Mouse (Mus musculus): ENCODE results near the gene Stoml2. TPM values are rescaled to one million over a fixed set of nuclear protein-coding genes. Genes with fewer than 3 reads are reported as not detected.
A peak's percentile ranks its signal among the peaks of the same experiment; 100 is the strongest.

Gene Stoml2
- polyA plus RNA-seq (2015; fragmentation: Nextera tagmentation; extraction: Ambion mirVana): 318 and 334 TPM in 2 replicates

DNA sequence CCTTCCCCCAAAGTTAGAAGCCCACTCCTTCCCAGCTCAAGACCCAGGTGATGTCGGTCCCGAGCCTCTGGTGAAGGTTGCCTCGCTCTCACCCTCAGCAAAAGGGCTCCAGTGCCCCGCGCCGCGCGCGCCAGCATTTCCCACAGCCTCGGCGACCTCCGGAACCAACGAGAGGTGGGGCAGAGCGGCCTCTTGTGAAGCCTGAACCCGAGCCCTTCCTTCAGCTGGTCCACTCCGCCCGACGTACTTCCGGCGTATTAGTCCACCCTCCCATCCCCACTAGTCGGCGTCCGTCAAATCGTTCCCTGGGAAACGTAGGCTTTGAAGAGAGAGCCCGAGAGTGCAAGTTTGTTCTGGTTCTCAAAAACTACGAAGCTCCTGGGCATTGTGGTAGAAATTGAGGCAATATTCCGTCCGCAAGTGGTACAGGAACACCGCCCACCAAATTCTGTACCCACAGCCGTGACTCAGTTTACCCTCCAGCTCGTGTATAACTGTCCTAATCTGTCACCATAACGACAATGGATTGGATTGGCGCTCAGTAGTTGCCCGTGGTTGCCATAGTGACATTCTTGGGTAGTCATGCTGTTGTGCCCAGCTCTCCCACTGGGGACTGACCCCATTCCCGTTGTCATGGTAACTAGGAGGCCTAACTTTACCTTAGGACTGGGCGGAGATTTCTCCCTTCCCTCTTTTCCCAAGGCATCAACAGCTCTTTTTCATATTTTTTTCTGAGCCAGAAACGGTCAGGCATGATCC is at the start of gene Stoml2:
TSS of gene Stoml2 (minus strand) at position 474 of the 759 bp plus-strand sequence.
- Histone ChIP-seq H3K9me3 (no peaks in the 10 kb centered on the region), H3K9ac (peak within 1 kb of the TSS; percentile 92), H3K36me3 (peaks cover 23% of the 10 kb centered on the region), H3K4me3 (replicated peaks) (peak within 1 kb of the TSS; percentile 77), H3K27ac (peak within 1 kb of the TSS; percentile 82), H3K4me2 (replicated peaks) (peak within 1 kb of the TSS; percentile 84), H3K4me1 (replicated peaks) (peaks cover 9% of the 10 kb centered on the region), H3K27me3 (replicated peaks) (no peaks in the 10 kb centered on the region)
- WGBS: under 1% methylated on average over 38 of the region's 38 CpGs
- ATAC-seq: peak; percentile 98

DNA sequence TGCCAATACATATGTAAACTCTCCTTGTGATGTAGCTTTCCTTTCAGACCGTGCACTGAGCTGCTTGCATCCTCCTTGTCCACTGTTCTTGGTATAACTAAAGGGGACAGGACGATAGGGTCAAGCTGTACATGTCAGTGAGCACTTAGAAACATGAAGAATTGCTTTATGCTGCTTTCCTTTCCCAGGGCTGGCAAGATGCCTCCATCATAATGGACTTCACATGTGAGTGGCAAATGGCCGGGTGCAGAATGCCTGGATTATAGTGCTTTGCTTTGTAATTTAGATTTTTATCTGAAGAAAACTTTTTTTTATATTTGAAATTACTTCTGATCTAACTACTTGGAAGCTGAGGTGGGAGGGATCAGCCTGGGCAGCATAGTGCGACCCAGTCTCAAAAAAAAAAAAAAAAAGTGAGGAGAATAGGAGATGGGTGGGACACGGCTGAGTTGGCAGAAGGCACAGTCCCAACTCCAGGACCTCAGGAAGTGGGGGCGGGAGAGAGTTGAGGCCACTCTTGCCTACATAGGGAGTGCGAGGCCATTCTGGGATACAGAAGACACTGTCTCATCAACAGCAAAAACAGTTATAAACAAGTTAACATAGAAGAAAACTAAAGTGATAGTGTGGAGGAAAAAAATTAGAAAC is 46.7 kb upstream of the Stoml2 start:
- Histone ChIP-seq H3K27me3 (replicated peaks) (no peaks in the 10 kb centered on the region), H3K4me3 (replicated peaks) (no peak overlapping the region), H3K36me3 (no peaks in the 10 kb centered on the region), H3K9me3 (no peaks in the 10 kb centered on the region), H3K27ac (no peak overlapping the region), H3K4me1 (replicated peaks) (no peaks in the 10 kb centered on the region), H3K9ac (no peak overlapping the region), H3K4me2 (replicated peaks) (no peak overlapping the region)
- ATAC-seq: no peak
- 57% methylated on average over 7 of the region's 7 CpGs for WGBS

- H3K9ac ChIP-seq: no peak overlapping the region
- H3K36me3 ChIP-seq: no peaks in the 10 kb centered on the region
- H3K4me2 ChIP-seq (replicated peaks): no peak overlapping the region
- H3K9me3 ChIP-seq: no peaks in the 10 kb centered on the region
- H3K4me1 ChIP-seq (replicated peaks): no peaks in the 10 kb centered on the region
- no peak overlapping the region for H3K4me3 ChIP-seq (replicated peaks)
- H3K27me3 ChIP-seq (replicated peaks): no peaks in the 10 kb centered on the region
- H3K27ac ChIP-seq: no peak overlapping the region
- ATAC-seq: no peak
These were observed 43.4 kb upstream of the Stoml2 start for GRCm38 (mm10) chr4:43074923-43075322.

DNA sequence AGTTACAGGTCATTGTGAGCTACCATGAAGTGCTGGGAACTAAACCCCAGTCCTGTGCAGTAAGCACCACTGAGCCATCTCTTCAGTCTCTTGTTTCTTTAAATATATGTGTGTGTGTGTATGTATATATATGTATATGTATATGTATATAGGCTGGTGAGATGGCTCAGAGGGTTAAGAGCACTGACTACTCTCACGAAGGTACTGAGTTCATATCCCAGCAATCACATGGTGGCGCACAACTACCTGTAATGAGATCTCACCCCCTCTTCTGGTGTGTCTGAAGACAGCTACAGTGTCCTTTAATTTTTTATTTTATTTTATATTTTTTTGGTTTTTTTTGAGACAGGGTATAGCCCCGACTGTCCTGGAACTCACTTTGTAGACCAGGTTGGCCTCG is 34.0 kb upstream of the Stoml2 start:
- H3K4me2 ChIP-seq (replicated peaks): no peak overlapping the region
- no peak for ATAC-seq
- H3K4me1 ChIP-seq (replicated peaks): no peaks in the 10 kb centered on the region
- H3K36me3 ChIP-seq: no peaks in the 10 kb centered on the region
- no peak overlapping the region for H3K4me3 ChIP-seq (replicated peaks)
- 92% methylated on average over 4 of the region's 4 CpGs for WGBS
- H3K9me3 ChIP-seq: no peaks in the 10 kb centered on the region
- no peak overlapping the region for H3K9ac ChIP-seq
- H3K27me3 ChIP-seq (replicated peaks): no peaks in the 10 kb centered on the region
- H3K27ac ChIP-seq: no peak overlapping the region

- WGBS: 70% methylated on average over 3 of the region's 3 CpGs
- Histone ChIP-seq H3K36me3 (no peaks in the 10 kb centered on the region), H3K4me2 (replicated peaks) (no peak overlapping the region), H3K4me3 (replicated peaks) (no peak overlapping the region), H3K27me3 (replicated peaks) (0 out of 2 replicates have a peak, but pooled peaks cover 4% of the 10 kb centered on the region), H3K9me3 (no peaks in the 10 kb centered on the region), H3K4me1 (replicated peaks) (no peaks in the 10 kb centered on the region), H3K27ac (no peak overlapping the region), H3K9ac (no peak overlapping the region)
- ATAC-seq: no peak
These were observed 28.8 kb upstream of the Stoml2 start for GRCm38 (mm10) chr4:43060286-43060685.

DNA sequence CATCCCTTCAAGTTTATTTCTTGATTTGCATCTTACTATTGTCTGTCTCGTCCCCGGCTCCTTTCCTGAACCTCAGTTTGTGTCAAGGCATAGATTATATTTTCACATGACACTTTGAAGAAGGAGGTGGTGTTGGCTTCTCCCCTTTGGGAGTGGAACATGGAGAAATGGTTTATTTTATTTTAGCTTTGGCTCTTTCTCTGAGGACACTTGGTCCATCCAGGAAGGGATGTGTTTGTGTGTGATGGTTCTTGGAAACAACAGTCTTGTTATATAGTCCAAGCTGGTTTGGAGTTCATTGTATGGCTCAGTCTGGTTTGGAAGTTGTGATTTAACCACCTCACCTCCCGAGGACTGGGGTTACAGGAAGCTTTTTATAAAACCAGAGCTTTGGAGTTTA is 28.2 kb upstream of the Stoml2 start:
- Histone ChIP-seq H3K9me3 (no peaks in the 10 kb centered on the region), H3K36me3 (no peaks in the 10 kb centered on the region), H3K27ac (no peak overlapping the region), H3K27me3 (replicated peaks) (0 out of 2 replicates have a peak, but pooled peaks cover 4% of the 10 kb centered on the region), H3K4me3 (replicated peaks) (peak overlapping the region; percentile 79), H3K4me1 (replicated peaks) (no peaks in the 10 kb centered on the region), H3K9ac (no peak overlapping the region; the same call in 1 of the 2 replicates), H3K4me2 (replicated peaks) (peak overlapping the region; percentile 92)
- WGBS: 38% methylated on average over 3 of the region's 3 CpGs
- ATAC-seq: no peak

DNA sequence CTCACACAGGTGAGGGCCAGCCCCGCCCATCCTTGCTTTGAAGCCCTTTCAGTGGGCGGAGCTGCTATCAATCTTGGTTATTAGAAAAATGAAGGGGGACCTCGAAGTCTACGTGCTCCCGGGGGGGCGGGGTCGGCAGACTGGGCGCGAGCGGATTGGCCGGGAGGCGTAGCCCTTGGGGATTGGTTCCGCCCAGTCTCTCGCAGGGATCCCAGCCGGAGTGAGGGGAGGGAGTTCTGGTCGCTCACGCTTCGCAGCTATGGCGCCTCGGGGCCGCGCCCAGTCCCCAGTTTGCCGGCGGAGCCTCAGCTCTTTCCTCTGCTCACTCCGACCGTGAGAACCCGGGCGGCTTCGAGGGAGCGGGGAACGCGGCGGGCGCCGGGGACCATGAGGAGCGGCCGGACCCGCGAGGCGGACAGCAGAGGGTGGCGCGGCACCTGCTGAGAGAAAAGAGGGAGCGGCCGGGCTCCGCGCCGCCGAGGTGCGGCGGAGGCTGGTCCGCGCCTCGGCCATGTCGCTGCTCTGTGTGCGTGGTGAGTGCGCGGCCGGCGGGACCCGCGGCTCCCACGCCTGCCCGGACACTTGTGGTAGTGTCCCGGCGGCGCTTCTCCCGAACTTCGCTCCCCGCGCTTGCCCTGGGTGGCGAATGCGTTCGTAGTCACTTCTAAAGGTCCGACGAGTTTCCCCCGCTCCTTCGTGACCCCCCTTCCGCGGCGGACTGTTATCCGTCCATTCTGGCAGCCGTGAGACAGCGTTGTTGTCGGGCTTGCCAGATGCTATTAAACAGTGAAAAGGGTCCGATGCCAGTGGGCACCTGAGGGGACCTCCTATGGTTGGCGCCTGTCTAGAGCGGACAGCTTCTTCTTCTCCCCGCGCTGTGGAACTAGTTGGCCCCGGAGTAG is 27.5 kb upstream of the Stoml2 start, which contains the start of gene Unc13b:
TSS of gene Unc13b (plus strand) at position 201 of the 902 bp plus-strand sequence.
- under 1% methylated on average over 90 of the region's 90 CpGs for WGBS
- Histone ChIP-seq H3K9ac (peak within 1 kb of the TSS; percentile 75), H3K4me2 (replicated peaks) (peak within 1 kb of the TSS; percentile 92), H3K36me3 (no peaks in the 10 kb centered on the region), H3K27me3 (replicated peaks) (0 out of 2 replicates have a peak, but pooled peaks cover 4% of the 10 kb centered on the region), H3K4me3 (replicated peaks) (peak within 1 kb of the TSS; percentile 79), H3K9me3 (no peaks in the 10 kb centered on the region), H3K27ac (peak within 1 kb of the TSS; percentile 81), H3K4me1 (replicated peaks) (no peaks in the 10 kb centered on the region)
- peak; percentile 99 for ATAC-seq

- Histone ChIP-seq H3K4me1 (replicated peaks) (no peaks in the 10 kb centered on the region), H3K9ac (no peak overlapping the region), H3K27me3 (replicated peaks) (0 out of 2 replicates have a peak, but pooled peaks cover 4% of the 10 kb centered on the region), H3K4me2 (replicated peaks) (peak overlapping the region; percentile 92), H3K27ac (no peak overlapping the region), H3K4me3 (replicated peaks) (peak overlapping the region; percentile 79), H3K36me3 (no peaks in the 10 kb centered on the region), H3K9me3 (no peaks in the 10 kb centered on the region)
- peak; percentile 39 for ATAC-seq
- WGBS: 19% methylated on average over 8 of the region's 8 CpGs
These were observed 26.9 kb upstream of the Stoml2 start for GRCm38 (mm10) chr4:43058392-43058752.

GRCm38 (mm10) chr4:43057654-43058053 is 26.1 kb upstream of the Stoml2 start:
- H3K27ac ChIP-seq: no peak overlapping the region
- H3K36me3 ChIP-seq: no peaks in the 10 kb centered on the region
- no peak overlapping the region for H3K4me2 ChIP-seq (replicated peaks)
- no peak overlapping the region for H3K9ac ChIP-seq
- ATAC-seq: no peak
- 91% methylated on average over 5 of the region's 5 CpGs for WGBS
- 0 out of 2 replicates have a peak, but pooled peaks cover 4% of the 10 kb centered on the region for H3K27me3 ChIP-seq (replicated peaks)
- no peaks in the 10 kb centered on the region for H3K9me3 ChIP-seq
- H3K4me1 ChIP-seq (replicated peaks): no peaks in the 10 kb centered on the region
- no peak overlapping the region for H3K4me3 ChIP-seq (replicated peaks)

DNA sequence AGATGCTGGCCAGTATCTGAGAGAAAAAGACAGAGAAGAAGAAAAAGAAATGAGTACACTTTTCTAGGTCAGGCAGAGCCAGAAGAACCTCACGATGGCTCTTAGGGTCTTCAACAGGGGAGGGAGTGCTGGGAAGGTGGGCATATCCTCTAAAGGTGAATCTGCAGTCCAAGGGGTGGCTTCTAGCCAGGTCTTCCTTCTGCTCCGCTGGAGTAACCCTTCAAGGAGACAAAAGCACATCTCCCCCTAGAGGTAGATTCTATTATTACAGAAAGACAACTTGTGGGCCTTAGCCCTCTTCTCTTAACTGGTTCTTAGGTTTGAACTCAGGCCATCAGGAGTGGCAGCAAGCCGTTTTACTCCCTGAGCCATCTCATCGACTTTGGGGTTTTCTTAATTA is 21.1 kb upstream of the Stoml2 start:
- Histone ChIP-seq H3K36me3 (no peaks in the 10 kb centered on the region), H3K4me1 (replicated peaks) (no peaks in the 10 kb centered on the region), H3K9me3 (no peaks in the 10 kb centered on the region), H3K4me2 (replicated peaks) (no peak overlapping the region), H3K4me3 (replicated peaks) (no peak overlapping the region), H3K27ac (no peak overlapping the region), H3K9ac (no peak overlapping the region), H3K27me3 (replicated peaks) (no peaks in the 10 kb centered on the region)
- peak; percentile 52 for ATAC-seq
- 17% methylated on average over 4 of the region's 4 CpGs for WGBS

DNA sequence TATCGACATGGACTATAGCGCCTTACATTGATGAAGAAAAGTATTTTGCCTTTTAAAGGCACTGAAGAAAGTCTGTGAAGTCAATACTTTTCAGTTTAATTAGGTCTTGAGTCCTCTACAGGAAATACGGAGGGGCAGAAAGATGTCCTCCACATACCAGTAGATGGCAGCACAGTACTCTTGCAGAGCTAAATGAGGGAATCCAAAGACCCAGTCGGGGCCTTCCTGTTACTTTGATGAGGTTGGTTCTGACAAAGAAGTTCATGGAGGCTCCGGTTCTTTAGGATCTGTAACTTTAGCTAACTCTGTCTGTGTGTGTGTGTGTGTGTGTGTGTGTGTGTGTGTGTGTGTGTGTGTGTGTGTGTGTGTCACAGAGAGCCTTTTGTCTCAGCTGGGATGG is 15.7 kb upstream of the Stoml2 start:
- peaks cover 13% of the 10 kb centered on the region for H3K4me1 ChIP-seq (replicated peaks)
- H3K27ac ChIP-seq: no peak overlapping the region
- H3K4me2 ChIP-seq (replicated peaks): no peak overlapping the region
- ATAC-seq: no peak
- H3K4me3 ChIP-seq (replicated peaks): no peak overlapping the region
- no peaks in the 10 kb centered on the region for H3K9me3 ChIP-seq
- 6% methylated on average over 5 of the region's 5 CpGs for WGBS
- no peaks in the 10 kb centered on the region for H3K36me3 ChIP-seq
- H3K9ac ChIP-seq: no peak overlapping the region
- no peaks in the 10 kb centered on the region for H3K27me3 ChIP-seq (replicated peaks)

DNA sequence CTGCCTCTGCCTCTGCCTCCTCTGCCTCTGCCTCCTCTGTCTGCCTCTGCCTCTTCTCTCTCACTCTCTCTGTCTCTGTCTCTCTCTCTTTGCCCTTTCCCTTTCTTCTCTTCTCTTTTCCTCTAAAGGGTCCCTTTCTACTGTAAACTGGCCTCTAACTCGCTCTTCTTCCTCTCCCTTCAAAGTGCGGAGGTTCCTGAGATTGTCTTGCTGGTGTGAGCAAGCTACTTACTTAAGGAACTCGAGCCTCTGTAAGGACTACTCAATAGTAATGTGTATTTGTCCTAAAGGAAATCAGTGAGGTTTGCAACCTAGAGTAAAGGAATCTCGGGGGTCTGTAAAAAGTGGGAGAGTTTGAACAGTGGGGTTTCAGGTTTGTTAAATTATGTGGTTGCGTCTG is 15.1 kb upstream of the Stoml2 start:
- Histone ChIP-seq H3K4me1 (replicated peaks) (peaks cover 13% of the 10 kb centered on the region), H3K27me3 (replicated peaks) (no peaks in the 10 kb centered on the region), H3K4me2 (replicated peaks) (peak overlapping the region; percentile 76; the same call in 1 of the 2 replicates), H3K4me3 (replicated peaks) (no peak overlapping the region), H3K9me3 (no peaks in the 10 kb centered on the region), H3K9ac (no peak overlapping the region), H3K27ac (no peak overlapping the region), H3K36me3 (no peaks in the 10 kb centered on the region)
- no peak for ATAC-seq
- 60% methylated on average over 5 of the region's 5 CpGs for WGBS

Measured in intestine, embryonic 15.5 days (tissue).